Mouse (Mus musculus) kidney, postnatal 25 days (tissue): ENCODE results near the gene F10.

ENCODE experiments used
- DNase-seq, 2 experiments: peaks; one replicate each; pipeline ENCODE4 v3.0.0; 2021; ENCODE audit warnings: mixed read lengths in 2 of 2

F10 gene

GRCm38 (mm10) chr8:13037015-13037414 is at the start of gene F10:
TSS of gene F10 (plus strand) at chr8:13037308.
- DNase-seq: no peak

GRCm38 (mm10) chr8:12987571-12987970 is 49.5 kb upstream of the F10 start:
- no peak for DNase-seq

- peak in 1 of 2 experiments; percentile 15 for DNase-seq
Observed at GRCm38 (mm10) chr8:12988722-12989430, 48.2 kb upstream of the F10 start.

- DNase-seq: no peak
Observed at GRCm38 (mm10) chr8:12991411-12991810, 45.7 kb upstream of the F10 start.

- no peak for DNase-seq
Observed at GRCm38 (mm10) chr8:12994468-12994867, 42.6 kb upstream of the F10 start.

- peak in 1 of 2 experiments; percentile 9 for DNase-seq
Observed at GRCm38 (mm10) chr8:12995481-12995880, 41.6 kb upstream of the F10 start.

- no peak for DNase-seq
Observed at GRCm38 (mm10) chr8:12996831-12997275, 40.3 kb upstream of the F10 start.

- DNase-seq: no peak
Observed at GRCm38 (mm10) chr8:12998331-12998730, 38.8 kb upstream of the F10 start.

GRCm38 (mm10) chr8:12999793-13000192 is 37.3 kb upstream of the F10 start:
- peak in 1 of 2 experiments; percentile 11 for DNase-seq

GRCm38 (mm10) chr8:13007458-13007857 is 29.6 kb upstream of the F10 start:
- DNase-seq: no peak

- DNase-seq: no peak
Observed at GRCm38 (mm10) chr8:13010313-13010712, 26.8 kb upstream of the F10 start.

- DNase-seq: no peak
Observed at GRCm38 (mm10) chr8:13019560-13019959, 17.5 kb upstream of the F10 start.

GRCm38 (mm10) chr8:13021830-13022229 is 15.3 kb upstream of the F10 start:
- no peak for DNase-seq

GRCm38 (mm10) chr8:13025487-13026224 is 11.5 kb upstream of the F10 start, which contains the start of gene F7:
TSS of gene F7 (plus strand) at chr8:13026034.
- peak; percentile 45 to 57 for DNase-seq

GRCm38 (mm10) chr8:13027615-13028014 is 9.5 kb upstream of the F10 start:
- DNase-seq: no peak

GRCm38 (mm10) chr8:13028482-13028881 is 8.6 kb upstream of the F10 start:
- no peak for DNase-seq

GRCm38 (mm10) chr8:13036346-13036812 is 729 bp upstream of the F10 start:
- no peak for DNase-seq

- peak; percentile 5 to 50 for DNase-seq
Observed at GRCm38 (mm10) chr8:13037569-13037968, 461 bp downstream of the F10 start.

- DNase-seq: no peak
Observed at GRCm38 (mm10) chr8:13039054-13039453, 1.9 kb downstream of the F10 start.

- no peak for DNase-seq
Observed at GRCm38 (mm10) chr8:13041459-13041858, 4.4 kb downstream of the F10 start.

- no peak for DNase-seq
Observed at GRCm38 (mm10) chr8:13047652-13048051, 10.5 kb downstream of the F10 start.

GRCm38 (mm10) chr8:13050550-13050949 is 13.4 kb downstream of the F10 start:
- no peak for DNase-seq

- DNase-seq: peak; percentile 31 to 79
Observed at GRCm38 (mm10) chr8:13057351-13057750, 20.2 kb downstream of the F10 start.
